Mouse (Mus musculus): ENCODE measurements around the gene Ncaph2. TPM values are rescaled to one million over a fixed set of nuclear protein-coding genes. Genes with fewer than 3 reads are reported as not detected.

Gene Ncaph2
- polyA plus RNA-seq, 1 experiment from 2014 or later: 134 TPM

- peak; percentile 57 for ATAC-seq
- peak within 1 kb of the TSS; percentile 57 for H3K4me3 ChIP-seq
- H3K27me3 ChIP-seq (replicated peaks): peaks cover 43% of the 10 kb centered on the region
- peak within 1 kb of the TSS; percentile 72 for H3K4me2 ChIP-seq
- WGBS (ENCODE audit: insufficient replicate concordance): 8% methylated on average over 26 of the region's 26 CpGs
- H3K4me1 ChIP-seq: peaks cover 39% of the 10 kb centered on the region
- peak within 1 kb of the TSS; percentile 69 for H3K9ac ChIP-seq
- H3K9me3 ChIP-seq (replicated peaks): no peaks in the 10 kb centered on the region
- no peaks in the 10 kb centered on the region for H3K36me3 ChIP-seq
- peak within 1 kb of the TSS; percentile 62; the same call in 1 of the 2 replicates for H3K27ac ChIP-seq
Observed at GRCm38 (mm10) chr15:89322670-89323522, 32.6 kb upstream of the Ncaph2 start, which contains the start of gene Adm2. Adm2 (plus strand) TSS chr15:89322720.

GRCm38 (mm10) chr15:89323656-89324055 is 31.9 kb upstream of the Ncaph2 start:
- Histone ChIP-seq H3K4me2 (peak overlapping the region; percentile 72), H3K4me1 (peaks cover 39% of the 10 kb centered on the region), H3K4me3 (peak overlapping the region; percentile 57), H3K9me3 (replicated peaks) (no peaks in the 10 kb centered on the region), H3K9ac (peak overlapping the region; percentile 69), H3K36me3 (no peaks in the 10 kb centered on the region), H3K27me3 (replicated peaks) (peaks cover 43% of the 10 kb centered on the region), H3K27ac (no peak overlapping the region)
- no peak for ATAC-seq
- 31% methylated on average over 4 of the region's 4 CpGs for WGBS (ENCODE audit: insufficient replicate concordance)

- ATAC-seq: no peak
- WGBS (ENCODE audit: insufficient replicate concordance): 61% methylated on average over 5 of the region's 5 CpGs
- Histone ChIP-seq H3K9ac (no peak overlapping the region), H3K27ac (no peak overlapping the region), H3K4me2 (no peak overlapping the region), H3K4me1 (peaks cover 27% of the 10 kb centered on the region), H3K4me3 (no peak overlapping the region), H3K36me3 (no peaks in the 10 kb centered on the region), H3K27me3 (replicated peaks) (peaks cover 40% of the 10 kb centered on the region), H3K9me3 (replicated peaks) (no peaks in the 10 kb centered on the region)
Observed at GRCm38 (mm10) chr15:89326441-89326840, 29.1 kb upstream of the Ncaph2 start.

- 81% methylated on average over 7 of the region's 7 CpGs for WGBS (ENCODE audit: insufficient replicate concordance)
- peaks cover 9% of the 10 kb centered on the region; the same call in 1 of the 2 replicates for H3K27me3 ChIP-seq (replicated peaks)
- no peak within 1 kb of the TSS for H3K9ac ChIP-seq
- H3K4me2 ChIP-seq: no peak within 1 kb of the TSS
- ATAC-seq: no peak
- no peaks in the 10 kb centered on the region for H3K9me3 ChIP-seq (replicated peaks)
- no peak within 1 kb of the TSS for H3K4me3 ChIP-seq
- no peak within 1 kb of the TSS for H3K27ac ChIP-seq
- H3K36me3 ChIP-seq: no peaks in the 10 kb centered on the region
- H3K4me1 ChIP-seq: no peaks in the 10 kb centered on the region
Observed at GRCm38 (mm10) chr15:89334271-89334670, 21.2 kb upstream of the Ncaph2 start, which contains the start of gene Miox. Miox (plus strand) TSS chr15:89334398.

- H3K36me3 ChIP-seq: no peaks in the 10 kb centered on the region
- no peak overlapping the region for H3K4me3 ChIP-seq
- H3K9me3 ChIP-seq (replicated peaks): no peaks in the 10 kb centered on the region
- no peak for ATAC-seq
- no peak overlapping the region for H3K4me2 ChIP-seq
- no peaks in the 10 kb centered on the region for H3K4me1 ChIP-seq
- H3K9ac ChIP-seq: no peak overlapping the region
- H3K27me3 ChIP-seq (replicated peaks): peaks cover 9% of the 10 kb centered on the region; the same call in 1 of the 2 replicates
- no peak overlapping the region for H3K27ac ChIP-seq
- 72% methylated on average over 17 of the region's 17 CpGs for WGBS (ENCODE audit: insufficient replicate concordance)
Observed at GRCm38 (mm10) chr15:89334774-89335537, 20.6 kb upstream of the Ncaph2 start.

GRCm38 (mm10) chr15:89336422-89336821 is 19.1 kb upstream of the Ncaph2 start:
- peaks cover 9% of the 10 kb centered on the region; the same call in 1 of the 2 replicates for H3K27me3 ChIP-seq (replicated peaks)
- ATAC-seq: no peak

GRCm38 (mm10) chr15:89339696-89340095 is 15.8 kb upstream of the Ncaph2 start:
- ATAC-seq: no peak
- peaks cover 2% of the 10 kb centered on the region; the same call in 1 of the 2 replicates for H3K27me3 ChIP-seq (replicated peaks)
- H3K36me3 ChIP-seq: no peaks in the 10 kb centered on the region
- H3K9ac ChIP-seq: no peak overlapping the region
- H3K4me3 ChIP-seq: no peak overlapping the region
- no peaks in the 10 kb centered on the region for H3K4me1 ChIP-seq
- WGBS (ENCODE audit: insufficient replicate concordance): 47% methylated on average over 2 of the region's 2 CpGs
- H3K27ac ChIP-seq: no peak overlapping the region
- no peaks in the 10 kb centered on the region for H3K9me3 ChIP-seq (replicated peaks)
- no peak overlapping the region for H3K4me2 ChIP-seq

More at GRCm38 (mm10) chr15:89336422-89336821, 19.1 kb upstream of the Ncaph2 start:
- no peaks in the 10 kb centered on the region for H3K36me3 ChIP-seq
- no peak overlapping the region for H3K4me2 ChIP-seq
- no peak overlapping the region for H3K27ac ChIP-seq
- no peaks in the 10 kb centered on the region for H3K9me3 ChIP-seq (replicated peaks)
- no peak overlapping the region for H3K4me3 ChIP-seq
- no peaks in the 10 kb centered on the region for H3K4me1 ChIP-seq
- WGBS (ENCODE audit: insufficient replicate concordance): 73% methylated on average over 14 of the region's 14 CpGs
- H3K9ac ChIP-seq: no peak overlapping the region

GRCm38 (mm10) chr15:89340136-89340535 is 15.4 kb upstream of the Ncaph2 start:
- Histone ChIP-seq H3K4me2 (no peak overlapping the region), H3K9me3 (replicated peaks) (no peaks in the 10 kb centered on the region), H3K36me3 (no peaks in the 10 kb centered on the region), H3K4me3 (no peak overlapping the region), H3K4me1 (no peaks in the 10 kb centered on the region), H3K9ac (no peak overlapping the region), H3K27ac (no peak overlapping the region), H3K27me3 (replicated peaks) (no peaks in the 10 kb centered on the region; the same call in 1 of the 2 replicates)
- no peak for ATAC-seq
- WGBS (ENCODE audit: insufficient replicate concordance): 43% methylated on average over 3 of the region's 3 CpGs

GRCm38 (mm10) chr15:89341678-89342077 is 13.8 kb upstream of the Ncaph2 start:
- H3K9me3 ChIP-seq (replicated peaks): no peaks in the 10 kb centered on the region
- 48% methylated on average over 1 of the region's 1 CpGs for WGBS (ENCODE audit: insufficient replicate concordance)
- no peaks in the 10 kb centered on the region for H3K36me3 ChIP-seq
- no peaks in the 10 kb centered on the region; the same call in 1 of the 2 replicates for H3K27me3 ChIP-seq (replicated peaks)
- no peak overlapping the region for H3K4me2 ChIP-seq
- no peaks in the 10 kb centered on the region for H3K4me1 ChIP-seq
- H3K9ac ChIP-seq: no peak overlapping the region
- no peak overlapping the region for H3K27ac ChIP-seq
- ATAC-seq: no peak
- no peak overlapping the region for H3K4me3 ChIP-seq

- no peak for ATAC-seq
- Histone ChIP-seq H3K4me2 (no peak overlapping the region), H3K9ac (no peak overlapping the region), H3K4me3 (no peak overlapping the region), H3K4me1 (no peaks in the 10 kb centered on the region), H3K27me3 (replicated peaks) (no peaks in the 10 kb centered on the region; the same call in 1 of the 2 replicates), H3K27ac (no peak overlapping the region), H3K36me3 (no peaks in the 10 kb centered on the region), H3K9me3 (replicated peaks) (no peaks in the 10 kb centered on the region)
- WGBS (ENCODE audit: insufficient replicate concordance): 56% methylated on average over 3 of the region's 3 CpGs
Observed at GRCm38 (mm10) chr15:89343325-89343724, 12.2 kb upstream of the Ncaph2 start.

- no peaks in the 10 kb centered on the region for H3K9me3 ChIP-seq (replicated peaks)
- ATAC-seq: no peak
- peaks cover 14% of the 10 kb centered on the region for H3K4me1 ChIP-seq
- no peak overlapping the region for H3K27ac ChIP-seq
- no peak overlapping the region for H3K4me2 ChIP-seq
- H3K36me3 ChIP-seq: peaks cover 47% of the 10 kb centered on the region
- H3K4me3 ChIP-seq: no peak overlapping the region
- H3K27me3 ChIP-seq (replicated peaks): no peaks in the 10 kb centered on the region
- 84% methylated on average over 5 of the region's 5 CpGs for WGBS (ENCODE audit: insufficient replicate concordance)
- no peak overlapping the region for H3K9ac ChIP-seq
Observed at GRCm38 (mm10) chr15:89350447-89350846, 5.1 kb upstream of the Ncaph2 start.

GRCm38 (mm10) chr15:89351302-89351701 is 4.2 kb upstream of the Ncaph2 start:
- peaks cover 14% of the 10 kb centered on the region for H3K4me1 ChIP-seq
- no peak overlapping the region for H3K4me3 ChIP-seq
- H3K4me2 ChIP-seq: no peak overlapping the region
- WGBS (ENCODE audit: insufficient replicate concordance): 85% methylated on average over 15 of the region's 15 CpGs
- H3K9me3 ChIP-seq (replicated peaks): no peaks in the 10 kb centered on the region
- H3K36me3 ChIP-seq: peaks cover 47% of the 10 kb centered on the region
- no peak overlapping the region for H3K9ac ChIP-seq
- no peak overlapping the region for H3K27ac ChIP-seq
- H3K27me3 ChIP-seq (replicated peaks): no peaks in the 10 kb centered on the region
- no peak for ATAC-seq
